Mouse (Mus musculus): ENCODE measurements around the gene Rasgef1c.

Rasgef1c gene

GRCm38 (mm10) chr11:50026521-50027090 lies 125.0 kb downstream of the Rasgef1c start:
- DNase-seq = no peak

- no peak for DNase-seq
Measured at GRCm38 (mm10) chr11:50028416-50028815, 126.8 kb downstream of the Rasgef1c start.
